Mouse (Mus musculus) right cerebral cortex, postnatal 4 days (tissue): ENCODE measurements around the gene Stx16.

Source experiments
- DNase-seq: peaks from one replicate; pipeline ENCODE4 v3.0.0-alpha.2; 2022

The Stx16 gene

DNA sequence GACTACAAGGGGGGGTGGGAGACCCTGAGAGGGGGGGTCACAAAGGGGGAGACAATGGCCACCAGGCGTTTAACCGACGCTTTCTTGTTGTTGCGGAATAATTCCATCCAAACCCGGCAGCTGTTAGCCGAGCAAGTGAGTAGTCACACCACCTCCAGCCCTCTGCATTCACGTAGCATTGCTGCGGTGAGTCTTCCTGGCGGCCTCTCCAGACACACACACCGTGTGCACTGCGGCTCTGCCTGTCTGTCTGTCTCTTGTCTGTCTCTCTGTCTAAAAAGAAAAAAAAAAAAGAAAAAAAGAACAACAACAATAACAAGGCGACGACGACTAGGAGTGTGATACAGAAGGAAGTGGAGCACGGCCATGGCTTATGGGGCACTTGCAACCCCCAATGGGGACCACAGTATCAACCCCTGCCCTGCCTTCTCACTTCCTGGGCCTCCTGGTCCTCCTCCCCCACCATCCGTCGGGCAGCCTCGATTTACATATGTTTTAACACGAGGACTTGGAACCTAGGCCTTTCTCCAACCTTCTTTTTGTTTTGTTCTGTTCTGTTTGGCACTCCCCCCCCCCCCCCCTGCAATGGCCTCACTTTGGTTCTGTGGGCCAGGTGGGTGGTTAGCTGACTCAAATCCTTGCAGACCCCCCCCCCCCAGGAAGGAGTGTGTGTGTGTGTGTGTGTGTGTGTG, 1.0 kb downstream of the Stx16 start:
- DNase-seq = peak; percentile 19

DNA sequence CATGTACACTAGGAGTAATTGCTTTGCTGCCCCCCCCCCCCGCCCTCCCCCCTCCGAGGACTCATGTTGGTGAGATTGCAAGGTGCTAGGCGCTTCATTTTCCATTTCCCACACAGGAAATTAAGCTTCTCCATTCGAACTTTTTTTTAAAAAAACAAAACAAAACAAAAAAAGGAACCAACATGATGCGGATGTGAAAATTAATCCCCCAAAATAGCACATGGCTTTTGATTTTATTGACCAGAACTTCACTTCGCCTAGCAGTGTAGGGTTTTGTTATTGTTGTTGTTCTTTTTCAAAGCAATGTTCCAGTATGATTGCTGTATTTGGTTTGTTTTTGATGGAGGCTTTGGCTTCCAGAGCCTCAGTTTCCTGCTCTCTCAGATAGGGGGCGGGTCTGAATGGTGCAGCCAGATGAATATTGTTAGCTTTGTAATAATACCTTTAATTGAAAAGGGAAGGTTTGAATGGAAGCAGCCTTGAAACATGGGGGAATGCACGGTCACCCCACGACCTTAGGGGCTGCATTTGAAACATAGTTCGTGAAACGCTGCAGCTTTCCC, 1.7 kb downstream of the Stx16 start:
- no peak for DNase-seq

DNA sequence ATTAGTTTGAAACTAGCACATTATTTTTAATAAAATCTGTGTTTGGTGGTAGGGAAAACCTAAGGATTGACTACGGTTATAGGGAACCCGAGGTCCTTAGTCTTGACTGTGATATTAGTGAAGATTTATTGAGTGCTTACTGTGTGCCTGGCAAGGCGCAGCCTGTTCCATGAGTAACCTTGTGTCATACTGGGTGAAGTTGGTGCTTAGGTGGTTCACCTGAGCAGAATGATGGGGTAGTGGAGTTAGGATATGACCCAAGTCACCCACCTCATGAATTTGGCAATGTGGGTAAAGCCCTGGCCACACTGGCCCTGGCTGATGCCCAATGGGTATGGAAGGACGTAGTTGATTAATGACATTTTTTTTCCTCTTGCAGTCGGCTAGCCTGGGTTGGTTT, 5.7 kb downstream of the Stx16 start:
- no peak for DNase-seq

DNA sequence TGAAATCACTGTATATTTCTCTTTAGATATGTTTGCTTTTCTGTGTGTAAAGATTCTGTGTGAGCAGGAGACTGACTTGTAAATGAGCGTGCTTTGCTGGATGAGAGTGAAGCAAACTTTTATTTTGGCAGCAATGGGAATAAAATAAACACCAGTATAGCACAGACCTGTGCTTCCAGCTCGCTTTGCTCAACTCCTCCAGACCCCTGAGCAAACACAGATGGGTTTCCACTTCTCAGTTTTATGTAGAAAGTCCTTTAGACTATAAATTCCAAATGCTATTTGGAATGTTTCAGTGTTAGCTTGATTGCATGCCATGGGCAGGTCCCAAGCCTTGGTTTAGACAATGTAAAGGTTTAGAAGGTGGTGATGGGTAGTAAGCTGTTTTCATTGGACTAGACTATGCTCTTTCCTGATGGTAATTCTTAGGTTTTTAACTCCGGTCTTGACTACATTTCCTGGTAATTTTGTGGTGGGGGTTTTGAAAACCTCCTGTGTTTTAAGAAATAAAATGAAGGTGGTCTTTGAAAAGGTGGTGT, 6.3 kb downstream of the Stx16 start:
- no peak for DNase-seq

DNA sequence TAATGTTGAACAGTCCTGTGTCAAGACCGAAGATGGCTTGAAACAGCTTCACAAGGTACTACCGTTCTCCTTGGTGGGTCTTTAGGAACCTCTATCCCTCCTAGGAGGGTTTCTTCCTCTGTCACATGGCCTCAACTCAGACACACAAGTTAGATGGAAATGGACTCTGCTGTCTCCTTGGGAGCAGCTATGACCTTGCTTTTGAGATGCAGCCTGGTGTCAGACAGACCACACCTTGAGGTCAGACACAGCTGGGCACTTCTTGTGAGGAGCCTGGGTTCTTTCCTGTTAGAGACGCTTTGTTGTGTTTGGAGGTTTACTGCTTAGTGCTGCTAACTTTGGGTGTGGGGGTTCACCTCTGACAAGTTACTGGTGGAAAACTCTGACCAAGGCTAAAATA, 19.0 kb downstream of the Stx16 start:
- no peak for DNase-seq

DNA sequence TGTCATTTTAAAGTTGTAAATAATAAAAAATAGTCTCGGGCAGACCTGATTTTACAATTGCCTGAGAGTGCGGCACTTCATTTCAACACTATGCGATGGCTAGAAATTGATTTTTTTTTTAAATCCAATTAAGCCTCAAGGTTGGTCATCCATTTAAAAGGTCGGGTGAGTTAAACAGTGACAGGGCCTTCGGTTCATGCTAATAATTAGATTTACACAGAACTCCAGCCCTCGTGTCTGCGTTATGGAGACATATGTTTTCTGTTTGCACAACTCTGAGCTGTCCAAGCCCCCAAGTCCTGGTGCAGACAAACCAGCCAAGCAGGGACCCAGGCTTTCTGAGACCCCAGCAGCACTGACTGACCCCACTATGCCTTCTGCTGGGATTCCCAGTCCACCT, 26.3 kb downstream of the Stx16 start:
- DNase-seq = no peak

DNA sequence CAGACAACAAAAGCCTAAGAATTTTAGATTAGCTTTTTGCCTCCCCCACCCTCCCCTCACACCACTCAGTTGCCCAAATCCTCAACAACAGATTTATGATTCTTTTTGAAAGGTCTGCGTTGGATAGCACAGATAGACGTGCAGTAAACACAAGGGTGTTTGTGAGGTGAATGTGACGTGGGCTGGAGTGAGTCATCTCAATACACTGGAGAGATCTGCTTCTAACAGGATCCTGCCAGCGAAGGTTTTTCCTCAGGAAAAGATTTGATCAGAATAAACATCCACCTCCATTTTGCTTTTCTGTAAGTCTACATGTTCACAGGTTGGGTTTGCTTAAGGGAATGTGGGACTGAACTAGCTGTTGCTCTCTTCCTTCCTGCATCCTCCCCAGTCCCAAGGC, 27.4 kb downstream of the Stx16 start:
- DNase-seq = no peak

DNA sequence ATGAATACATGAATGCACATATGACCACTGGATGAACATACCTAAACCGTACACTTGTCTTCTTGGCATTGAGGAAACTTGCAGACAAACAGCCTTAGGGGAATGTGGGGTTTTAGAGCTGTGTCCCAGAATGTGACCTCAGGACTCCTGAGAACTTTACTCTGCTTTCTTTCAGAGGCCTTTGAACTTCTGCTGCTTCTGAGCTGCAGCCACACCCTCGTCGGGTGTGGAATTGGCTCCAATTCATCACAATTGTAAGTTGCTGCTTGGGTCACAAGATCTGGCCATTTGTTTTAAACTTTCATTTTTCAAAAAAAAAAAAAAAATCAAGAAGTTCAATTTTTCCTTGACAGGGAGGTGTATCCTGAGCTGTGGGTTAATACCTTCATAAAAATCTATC, 31.3 kb downstream of the Stx16 start:
- DNase-seq = no peak

DNA sequence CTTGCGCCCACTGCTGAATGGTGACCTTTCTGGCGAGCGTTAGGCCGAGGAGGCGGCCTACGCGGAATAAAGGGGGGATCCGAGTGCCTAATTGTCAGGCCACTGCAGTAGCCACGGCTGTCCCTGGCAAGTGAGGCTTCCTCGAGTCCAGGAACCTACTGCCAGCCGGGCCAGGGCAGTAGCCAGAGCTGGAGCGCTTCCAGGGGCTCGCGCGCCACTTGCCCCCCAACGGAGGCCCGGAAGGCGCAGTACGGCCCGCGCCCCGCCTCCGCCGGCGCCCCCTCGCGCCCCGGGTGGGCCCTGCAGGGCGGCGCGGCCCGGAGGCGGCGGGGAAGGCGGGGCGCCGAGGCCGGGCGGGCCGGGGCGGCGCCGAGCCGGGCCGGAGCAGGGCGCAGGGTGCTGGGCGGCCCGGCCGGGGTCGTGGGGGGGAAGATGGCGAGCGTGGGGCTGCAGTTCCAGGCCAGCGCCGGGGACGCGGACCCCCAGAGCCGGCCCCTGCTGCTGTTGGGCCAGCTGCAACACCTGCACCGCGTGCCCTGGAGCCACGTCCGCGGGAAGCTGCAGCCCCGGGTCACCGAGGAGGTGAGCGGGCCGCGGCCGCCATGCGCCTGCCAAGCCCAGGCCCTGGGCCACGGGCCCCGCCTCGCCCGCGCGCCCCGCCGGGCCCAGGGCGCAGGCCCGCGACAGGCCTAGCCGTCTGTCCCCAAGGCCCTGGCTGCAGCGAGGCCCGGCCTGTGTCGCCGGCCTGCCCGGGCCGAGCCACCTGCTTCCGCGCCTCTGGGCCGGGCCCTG, 34.1 kb downstream of the Stx16 start, which contains the start of gene Npepl1:
Gene Npepl1, plus strand, starts transcription at position 359 of the 792 bp plus-strand sequence.
- DNase-seq = peak; percentile 67

DNA sequence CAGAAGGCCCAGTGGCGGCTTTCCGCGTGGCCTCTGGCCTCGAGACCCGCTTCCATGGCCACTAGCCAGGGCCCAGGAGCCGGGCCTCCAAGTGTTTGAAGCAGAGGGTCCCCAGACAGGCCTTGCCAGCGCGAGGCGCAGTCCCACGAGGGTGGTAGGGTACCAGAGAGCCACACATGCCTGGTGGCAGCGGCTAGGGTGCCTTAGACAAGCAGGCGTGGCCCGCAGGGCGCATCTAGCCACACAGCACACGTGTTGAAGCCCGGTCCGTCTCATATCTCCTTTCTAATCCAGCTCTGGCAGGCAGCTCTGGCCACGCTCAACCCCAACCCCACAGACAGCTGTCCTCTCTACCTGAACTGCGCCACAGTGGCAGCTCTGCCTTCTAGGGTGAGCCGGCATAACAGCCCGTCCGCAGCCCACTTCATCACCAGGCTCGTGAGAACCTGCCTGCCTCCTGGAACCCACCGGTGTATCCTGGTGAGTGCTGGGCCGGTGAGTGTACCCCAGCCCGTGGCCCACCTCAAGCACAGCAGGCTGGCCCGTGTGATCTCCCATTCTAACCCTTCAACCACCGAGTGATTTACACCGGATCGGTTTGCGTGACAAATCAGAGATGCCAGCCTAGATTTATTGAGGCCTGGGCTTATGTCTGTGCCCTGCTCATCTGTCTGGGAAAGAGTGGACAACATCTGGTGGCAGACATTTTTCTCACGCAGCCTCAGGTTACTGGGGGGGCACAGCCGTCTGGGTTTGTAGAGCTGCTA, 34.9 kb downstream of the Stx16 start:
- DNase-seq = peak; percentile 36

DNA sequence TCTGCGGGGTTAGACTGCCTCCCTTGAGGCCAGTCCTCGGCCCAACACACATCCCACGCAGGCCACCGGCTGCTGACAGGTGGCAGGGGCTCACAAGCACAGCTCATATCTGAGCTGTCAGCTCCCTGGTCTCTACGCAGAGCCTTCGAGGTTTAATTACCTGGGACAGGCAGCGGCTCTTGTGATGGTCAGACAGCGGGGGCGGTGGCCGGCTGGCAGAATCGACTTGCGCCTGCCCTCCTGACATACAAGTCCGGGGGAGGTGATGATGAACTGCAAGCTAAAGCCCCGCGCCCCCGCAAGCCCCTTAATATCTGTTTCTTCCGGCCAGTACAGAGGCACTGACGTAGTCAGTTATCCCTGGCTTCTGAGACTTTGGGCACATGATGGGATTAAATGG, 36.8 kb downstream of the Stx16 start:
- no peak for DNase-seq

DNA sequence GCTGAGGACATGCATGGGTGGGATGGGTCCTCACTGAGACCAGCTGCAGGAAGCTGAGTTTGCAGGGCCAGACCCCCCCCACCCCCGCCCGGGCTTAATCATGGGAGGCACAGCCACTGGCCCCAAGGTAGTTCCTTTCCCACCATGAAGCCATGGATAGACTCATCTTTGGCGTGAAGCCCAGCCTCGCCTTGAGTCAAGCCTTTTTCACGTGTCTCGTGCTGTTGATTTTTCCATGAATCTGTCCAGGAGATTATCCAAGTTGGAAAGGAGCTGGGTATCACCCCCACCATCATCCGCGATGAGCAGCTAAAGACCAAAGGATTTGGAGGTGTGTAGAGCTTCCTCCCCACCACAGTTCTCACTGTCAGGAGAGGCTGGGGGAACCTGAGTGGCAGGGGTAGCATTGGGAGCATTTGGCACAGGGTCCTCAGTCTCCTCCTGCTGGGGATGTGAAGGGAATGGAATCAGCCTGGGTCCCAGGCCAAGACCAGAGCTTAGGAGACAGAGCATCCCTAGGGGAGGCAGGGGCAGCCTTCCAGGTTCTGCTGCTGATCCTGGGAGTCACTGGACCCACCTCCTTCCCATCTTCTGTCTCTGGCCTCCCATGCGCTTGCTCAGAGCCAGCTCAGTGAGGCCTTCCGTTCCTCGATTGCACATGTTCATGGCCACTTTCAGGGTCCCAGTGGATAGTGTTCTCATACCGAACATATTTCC, 38.2 kb downstream of the Stx16 start:
- no peak for DNase-seq

DNA sequence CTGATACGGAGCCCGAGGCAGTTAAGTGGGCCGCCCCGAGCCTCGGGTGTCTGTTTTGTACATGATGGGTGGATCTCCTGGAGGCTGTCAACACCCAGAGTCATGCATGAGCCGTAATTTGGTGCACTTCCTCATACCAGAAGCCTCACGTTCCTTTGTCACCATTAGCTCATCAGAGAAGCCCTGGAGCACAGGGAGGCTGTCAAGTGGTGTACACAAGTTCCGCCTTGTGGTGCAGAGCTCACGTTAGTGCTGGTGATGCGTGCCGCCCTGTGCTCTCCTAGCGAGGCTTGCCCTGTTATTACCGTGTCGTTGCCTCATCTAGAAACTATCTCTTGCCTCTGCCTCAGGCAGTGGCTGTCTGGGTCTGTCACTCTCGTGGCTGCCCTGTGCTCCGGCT, 40.8 kb downstream of the Stx16 start:
- DNase-seq = no peak

DNA sequence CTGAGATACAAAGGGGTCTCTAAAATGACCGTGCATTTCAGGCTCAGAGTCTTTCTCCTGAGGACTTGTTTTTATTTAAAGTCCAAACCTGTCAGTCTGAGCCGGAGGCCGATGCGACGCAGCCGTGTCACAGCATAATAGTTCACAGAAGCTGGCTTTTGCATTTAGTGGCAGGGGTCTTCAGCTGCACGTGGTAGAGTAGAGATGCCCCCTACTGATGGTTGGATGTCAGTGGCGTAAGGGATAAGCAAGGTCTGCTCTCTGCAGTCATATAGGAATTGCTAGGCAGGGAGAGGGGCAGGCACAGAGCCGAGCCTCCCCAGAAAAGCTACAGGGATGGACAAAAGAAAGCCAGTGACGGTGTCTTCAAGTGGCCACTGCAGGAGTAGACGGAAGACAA, 42.0 kb downstream of the Stx16 start:
- no peak for DNase-seq

DNA sequence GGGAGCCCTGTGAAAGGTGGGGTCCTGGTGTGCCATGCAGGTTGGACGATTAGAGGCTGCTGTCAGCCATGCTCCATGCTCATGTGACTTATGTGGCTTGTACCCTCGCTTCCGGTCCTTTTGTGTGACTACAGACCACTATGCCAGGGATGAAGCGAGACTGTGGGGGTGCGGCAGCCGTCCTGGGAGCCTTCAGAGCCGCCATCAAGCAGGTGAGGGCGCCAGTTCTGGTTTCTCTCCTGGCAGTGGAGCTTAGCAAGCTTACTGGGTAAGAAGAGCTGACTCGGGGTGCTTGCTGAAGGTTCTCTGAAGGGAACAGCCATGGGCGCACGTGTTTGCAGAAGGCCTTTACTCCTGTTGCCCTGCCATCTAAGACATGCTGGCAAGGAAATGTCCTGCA, 43.2 kb downstream of the Stx16 start:
- no peak for DNase-seq

DNA sequence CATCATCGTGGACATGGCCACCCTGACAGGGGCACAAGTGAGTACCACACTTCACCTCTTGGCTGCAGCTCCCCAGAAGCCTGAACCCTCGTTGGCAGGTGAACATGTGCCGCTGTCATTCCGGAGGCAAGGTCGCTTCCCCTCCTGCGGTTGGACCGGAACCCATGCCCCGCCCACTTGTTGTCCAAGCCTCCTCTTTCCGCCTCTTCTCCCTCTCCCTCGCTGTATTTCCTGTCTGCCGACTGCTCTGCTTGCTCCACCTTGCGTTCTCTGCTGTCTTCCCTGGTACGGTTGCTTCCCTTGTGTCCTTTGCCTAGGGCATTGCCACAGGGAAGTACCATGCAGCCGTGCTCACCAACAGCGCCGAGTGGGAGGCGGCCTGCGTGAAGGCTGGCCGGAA, 44.5 kb downstream of the Stx16 start:
- DNase-seq = no peak

DNA sequence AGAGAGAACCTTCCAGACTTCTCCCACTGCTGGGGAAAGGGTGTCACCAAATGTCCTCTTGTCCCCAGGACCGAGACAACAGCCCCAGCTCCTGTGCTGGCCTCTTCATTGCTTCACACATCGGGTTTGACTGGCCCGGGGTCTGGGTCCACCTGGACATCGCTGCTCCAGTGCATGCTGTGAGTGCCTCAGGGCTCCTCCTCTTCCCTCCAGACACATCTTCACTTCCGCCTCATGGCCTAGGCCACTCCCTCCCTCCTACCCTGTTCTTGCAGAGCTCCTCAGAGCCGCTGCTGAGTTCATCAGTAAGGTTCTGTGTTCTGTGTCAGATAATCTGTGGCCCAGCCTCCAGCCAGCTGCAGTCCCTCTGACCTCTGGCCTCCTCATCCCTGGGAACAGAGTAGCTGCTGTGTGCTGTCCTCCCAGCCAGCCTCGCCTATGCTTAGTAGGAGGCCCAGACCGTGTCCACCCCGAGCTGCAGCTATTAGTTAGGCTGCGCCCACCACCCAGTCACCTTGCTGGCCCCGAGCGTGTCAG, 45.4 kb downstream of the Stx16 start:
- DNase-seq = no peak

DNA sequence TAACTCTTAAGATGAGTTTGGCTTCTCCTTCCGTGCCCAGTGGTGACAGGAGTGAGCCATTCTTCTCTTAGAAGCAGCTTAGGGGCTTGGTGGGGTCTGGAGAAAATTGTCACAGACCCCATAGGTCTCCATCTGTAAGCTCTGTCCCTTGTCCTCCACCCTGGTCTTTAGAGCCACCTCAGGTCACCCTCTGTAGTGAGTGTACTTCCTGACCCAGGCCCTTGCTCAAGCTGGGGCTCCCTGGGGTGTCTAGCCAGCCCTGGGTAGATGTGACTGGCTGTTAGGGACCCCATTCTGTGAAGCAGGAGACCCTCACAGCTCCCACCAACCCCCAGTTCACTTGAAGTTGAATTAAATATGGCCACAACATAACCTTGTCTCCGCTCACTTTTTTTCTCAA, 46.2 kb downstream of the Stx16 start:
- no peak for DNase-seq

DNA sequence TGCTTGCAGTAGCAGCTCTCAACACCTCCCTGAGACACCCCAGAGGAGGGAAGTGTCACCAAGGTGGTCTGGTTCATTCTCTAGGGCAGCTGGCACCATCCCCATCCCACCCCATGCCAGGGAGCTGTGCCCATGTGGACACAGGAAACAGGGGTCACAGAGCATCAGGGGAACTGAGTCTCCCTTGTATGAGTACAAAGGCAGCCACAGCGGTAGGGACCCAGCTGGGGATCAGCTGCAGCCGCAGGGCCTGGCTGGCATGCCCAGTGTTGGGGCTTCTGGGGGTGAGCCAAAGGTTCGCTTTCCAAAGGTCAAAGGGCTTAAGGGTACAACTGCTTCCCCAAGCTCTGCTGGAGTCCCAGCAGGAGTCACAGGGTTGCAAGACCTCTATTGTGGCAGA, 47.6 kb downstream of the Stx16 start:
- DNase-seq = no peak

DNA sequence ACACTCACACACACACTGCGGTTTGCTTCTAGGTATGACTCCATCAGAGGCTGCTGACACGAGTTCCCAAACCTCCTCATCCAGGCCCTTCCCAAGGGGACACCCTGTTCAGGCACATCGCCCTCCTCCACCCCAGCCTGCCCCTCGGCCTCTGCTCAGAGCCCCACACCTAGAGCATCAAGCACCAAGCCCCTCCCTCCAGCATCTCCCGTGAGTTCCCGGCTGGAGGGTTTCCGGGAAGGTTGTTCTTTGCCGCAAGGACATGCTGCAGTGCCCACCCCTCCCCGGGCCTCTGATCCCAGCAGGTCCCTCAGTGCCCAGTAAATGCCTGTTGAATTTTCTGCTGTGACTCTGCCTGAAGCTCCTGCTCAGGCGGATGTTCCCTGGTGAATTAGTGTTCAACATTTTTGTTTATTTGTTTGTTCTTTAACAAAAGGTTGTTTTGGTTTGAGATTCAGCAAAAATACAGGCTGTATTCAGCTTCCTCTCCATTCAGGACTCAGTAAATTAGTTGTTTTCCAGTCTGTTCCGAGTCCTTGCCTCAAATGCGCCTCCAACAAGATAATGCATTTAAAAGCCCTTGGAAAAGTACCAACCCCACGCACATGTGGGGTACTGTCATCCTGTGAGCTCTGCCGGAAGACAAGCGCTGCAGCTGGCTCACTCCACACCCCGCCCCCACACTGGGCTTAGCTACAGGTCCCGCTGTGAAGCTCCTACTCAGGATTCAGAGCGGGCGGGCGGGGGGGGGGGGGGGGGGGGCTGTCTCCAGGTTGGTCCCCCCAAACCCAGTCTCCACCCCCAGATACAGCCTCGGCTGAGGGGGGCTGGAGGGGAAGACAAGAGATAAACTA, 50.6 kb downstream of the Stx16 start:
- peak; percentile 65 for DNase-seq

DNA sequence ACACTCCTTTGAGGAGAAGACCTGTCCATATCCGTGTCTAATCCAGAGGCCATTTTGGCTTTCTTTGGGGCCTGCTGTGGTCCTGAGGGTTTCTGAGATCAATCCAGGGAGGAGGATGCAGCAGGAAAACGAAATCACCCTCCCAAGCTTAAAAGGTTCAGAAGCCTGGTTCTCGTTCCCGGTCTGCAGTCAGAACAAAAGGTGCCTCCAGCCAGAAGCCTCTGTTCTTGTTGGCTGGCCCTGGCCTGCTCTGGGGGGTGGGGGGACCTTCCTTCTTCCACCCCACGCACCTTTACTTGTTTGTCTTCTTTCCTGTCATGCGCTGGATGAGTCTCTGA, 51.2 kb downstream of the Stx16 start:
- no peak for DNase-seq
